Comparison of ENCODE assay signal across 12 mouse cellular contexts in the genomic region with DNA sequence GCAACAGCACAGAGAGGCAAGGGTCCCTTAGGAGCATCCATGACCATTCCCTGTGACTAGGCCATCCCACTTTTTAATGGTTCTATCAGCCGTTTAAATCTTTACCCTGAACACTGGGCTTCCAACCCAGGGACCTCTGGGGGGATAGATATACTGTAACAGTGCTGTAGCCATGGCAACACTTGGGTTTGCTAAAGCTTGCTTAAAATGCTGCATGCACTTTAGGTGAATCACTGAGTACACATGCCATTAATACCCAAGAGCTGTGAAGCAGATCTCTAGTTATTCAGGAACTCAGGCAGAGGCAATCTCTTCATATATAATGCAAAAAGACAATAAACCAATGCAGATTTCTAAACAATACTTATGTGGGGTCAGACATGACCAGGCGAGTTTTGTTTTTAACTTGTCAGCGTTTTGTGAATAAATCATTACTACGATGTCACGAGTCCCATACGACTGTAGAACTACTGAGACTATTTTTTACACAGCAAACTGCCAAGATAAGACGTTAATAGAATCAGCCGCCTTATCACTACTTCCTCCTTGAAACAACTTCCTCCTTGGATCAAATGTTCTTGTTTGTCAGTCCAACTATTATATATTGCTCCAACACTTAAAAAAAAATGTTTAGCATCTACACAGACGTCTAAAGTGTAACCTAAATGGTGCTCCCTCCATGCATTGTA.
DNase-seq lines count a peak whose midpoint lies in the region; ATAC-seq and TF ChIP-seq lines count a peak whose summit lies in the region.
"Had no signal": no experiment of that assay in that cellular context is flagged by ENCODE, and none has a peak within 500 bp of the region (broad histone marks: within the 10 kb centered on the region; RNA-seq: fewer than 3 reads in every experiment).

No protein-coding gene starts in this region.

- H3K9ac ChIP-seq in embryonic facial prominence, embryonic 14.5 days (ENCODE audit: low read depth, low read length) = no peak overlapping the region
- no peak overlapping the region for H3K9ac ChIP-seq in lung, embryonic 16.5 days (ENCODE audit: low read length)
- H3K9ac ChIP-seq in midbrain, postnatal 0 days (replicated peaks; ENCODE audit: low read length, poor library complexity, severe bottlenecking) = no peak overlapping the region

- H3K4me1 ChIP-seq in embryonic facial prominence, embryonic 14.5 days (ENCODE audit: control insufficient read depth, insufficient read depth, low read length) = no peaks in the 10 kb centered on the region
- H3K4me1 ChIP-seq in embryonic facial prominence, embryonic 10.5 days = no peaks in the 10 kb centered on the region
- peaks cover 3% of the 10 kb centered on the region; the same call in 1 of the 2 replicates for H3K4me1 ChIP-seq in lung, embryonic 16.5 days (replicated peaks; ENCODE audit: control insufficient read depth, insufficient read depth, low read length)
- no peaks in the 10 kb centered on the region for H3K4me1 ChIP-seq in midbrain, postnatal 0 days (ENCODE audit: insufficient read depth, low read length)

- peak; percentile 27 for DNase-seq in embryonic facial prominence, embryonic 14.5 days (ENCODE audit: low spot score)
- no peak for DNase-seq in embryonic facial prominence, embryonic 10.5 days (ENCODE audit: low spot score)
- no peak for DNase-seq in lung, postnatal 4 days
- peak; percentile 28 for DNase-seq in midbrain, postnatal 0 days (ENCODE audit: low spot score)
- no peak for DNase-seq in thymus, postnatal 25 days
- DNase-seq in layer of hippocampus, postnatal 14 days (ENCODE audit: low spot score in 2 of 2) = no peak
- DNase-seq: cerebellum, adult 11 months; left cerebral cortex, postnatal 4 days; thymus, adult 2 months had no signal

- H3K27ac ChIP-seq in embryonic facial prominence, embryonic 14.5 days (replicated peaks; ENCODE audit: low read depth, low read length) = no peak overlapping the region
- no peak overlapping the region for H3K27ac ChIP-seq in embryonic facial prominence, embryonic 10.5 days (replicated peaks)
- H3K27ac ChIP-seq in lung, embryonic 16.5 days (ENCODE audit: low read length) = no peak overlapping the region
- no peak overlapping the region for H3K27ac ChIP-seq in midbrain, postnatal 0 days (ENCODE audit: low read depth, low read length)

- H3K4me2 ChIP-seq in embryonic facial prominence, embryonic 14.5 days (ENCODE audit: low read depth, low read length) = no peak overlapping the region
- H3K4me2 ChIP-seq in lung, embryonic 16.5 days (ENCODE audit: low read depth, low read length) = no peak overlapping the region
- no peak overlapping the region for H3K4me2 ChIP-seq in midbrain, postnatal 0 days (ENCODE audit: low read depth, low read length, poor library complexity, severe bottlenecking)

- peaks cover 4% of the 10 kb centered on the region; the same call in 1 of the 2 replicates for H3K36me3 ChIP-seq in embryonic facial prominence, embryonic 14.5 days (ENCODE audit: control insufficient read depth, insufficient read depth, low read length)
- H3K36me3 ChIP-seq in embryonic facial prominence, embryonic 10.5 days (replicated peaks) = peaks cover 17% of the 10 kb centered on the region
- H3K36me3 ChIP-seq in lung, embryonic 16.5 days (ENCODE audit: control insufficient read depth, insufficient read depth, low read length) = peaks cover 3% of the 10 kb centered on the region; the same call in 1 of the 2 replicates
- H3K36me3 ChIP-seq in midbrain, postnatal 0 days (ENCODE audit: insufficient read depth, low read length) = no peaks in the 10 kb centered on the region

- no peak for TF ChIP-seq CTCF in midbrain, postnatal 0 days (IDR thresholded peaks at IDR 0.05)

- H3K27me3 ChIP-seq in embryonic facial prominence, embryonic 14.5 days (replicated peaks; ENCODE audit: control insufficient read depth, insufficient read depth, low read length) = no peaks in the 10 kb centered on the region
- H3K27me3 ChIP-seq in embryonic facial prominence, embryonic 10.5 days (replicated peaks; ENCODE audit: low read depth, poor library complexity, severe bottlenecking) = no peaks in the 10 kb centered on the region
- no peaks in the 10 kb centered on the region for H3K27me3 ChIP-seq in lung, embryonic 16.5 days (ENCODE audit: control insufficient read depth, insufficient read depth, low read depth, low read length)
- no peaks in the 10 kb centered on the region for H3K27me3 ChIP-seq in midbrain, postnatal 0 days (ENCODE audit: insufficient read depth, low read length)

- H3K9me3 ChIP-seq in embryonic facial prominence, embryonic 14.5 days (ENCODE audit: control insufficient read depth, low read length) = no peaks in the 10 kb centered on the region
- H3K9me3 ChIP-seq in embryonic facial prominence, embryonic 10.5 days = no peaks in the 10 kb centered on the region
- no peaks in the 10 kb centered on the region for H3K9me3 ChIP-seq in lung, embryonic 16.5 days (ENCODE audit: control insufficient read depth, low read length)
- no peaks in the 10 kb centered on the region for H3K9me3 ChIP-seq in midbrain, postnatal 0 days (ENCODE audit: low read length)

- no peak for ATAC-seq in embryonic facial prominence, embryonic 14.5 days (ENCODE audit: low read depth)
- 0 out of 2 replicates have a peak, but pooled peaks have one; percentile 34 for ATAC-seq in lung, embryonic 16.5 days (ENCODE audit: low read depth)
- peak; percentile 82 for ATAC-seq in granulocyte monocyte progenitor cell, adult 5-6 weeks (replicated peaks; ENCODE audit: poor library complexity, severe bottlenecking)
- no peak for ATAC-seq in midbrain, postnatal 0 days (ENCODE audit: low FRiP score)
- ATAC-seq: hindbrain, embryonic 16.5 days had no signal

- WGBS in embryonic facial prominence, embryonic 14.5 days = 69% methylated on average over 9 of the region's 9 CpGs
- WGBS in embryonic facial prominence, embryonic 10.5 days = 91% methylated on average over 9 of the region's 9 CpGs
- 30% methylated on average over 9 of the region's 9 CpGs for WGBS in lung, embryonic 16.5 days
- WGBS in midbrain, postnatal 0 days = 60% methylated on average over 9 of the region's 9 CpGs

- no peak overlapping the region for H3K4me3 ChIP-seq in embryonic facial prominence, embryonic 14.5 days (ENCODE audit: low read depth, low read length)
- H3K4me3 ChIP-seq in embryonic facial prominence, embryonic 10.5 days = no peak overlapping the region
- H3K4me3 ChIP-seq in lung, embryonic 16.5 days (ENCODE audit: low read length) = no peak overlapping the region
- no peak overlapping the region for H3K4me3 ChIP-seq in midbrain, postnatal 0 days (ENCODE audit: low read depth, low read length)

Comparison
In these comparisons a context has a peak if more than half of its experiments do, and no peak if none do; other contexts are left out.
1. DNase-seq: peak in embryonic facial prominence, embryonic 14.5 days (single experiment) and midbrain, postnatal 0 days (single experiment); none in embryonic facial prominence, embryonic 10.5 days (single experiment), lung, postnatal 4 days (0 of 2), thymus, postnatal 25 days (single experiment) and layer of hippocampus, postnatal 14 days (0 of 2).
2. ATAC-seq: peak in lung, embryonic 16.5 days (single experiment) and granulocyte monocyte progenitor cell, adult 5-6 weeks (single experiment); none in embryonic facial prominence, embryonic 14.5 days (single experiment) and midbrain, postnatal 0 days (single experiment).